Mouse (Mus musculus): Measurements from ENCODE around the gene Drg2.

DNA sequence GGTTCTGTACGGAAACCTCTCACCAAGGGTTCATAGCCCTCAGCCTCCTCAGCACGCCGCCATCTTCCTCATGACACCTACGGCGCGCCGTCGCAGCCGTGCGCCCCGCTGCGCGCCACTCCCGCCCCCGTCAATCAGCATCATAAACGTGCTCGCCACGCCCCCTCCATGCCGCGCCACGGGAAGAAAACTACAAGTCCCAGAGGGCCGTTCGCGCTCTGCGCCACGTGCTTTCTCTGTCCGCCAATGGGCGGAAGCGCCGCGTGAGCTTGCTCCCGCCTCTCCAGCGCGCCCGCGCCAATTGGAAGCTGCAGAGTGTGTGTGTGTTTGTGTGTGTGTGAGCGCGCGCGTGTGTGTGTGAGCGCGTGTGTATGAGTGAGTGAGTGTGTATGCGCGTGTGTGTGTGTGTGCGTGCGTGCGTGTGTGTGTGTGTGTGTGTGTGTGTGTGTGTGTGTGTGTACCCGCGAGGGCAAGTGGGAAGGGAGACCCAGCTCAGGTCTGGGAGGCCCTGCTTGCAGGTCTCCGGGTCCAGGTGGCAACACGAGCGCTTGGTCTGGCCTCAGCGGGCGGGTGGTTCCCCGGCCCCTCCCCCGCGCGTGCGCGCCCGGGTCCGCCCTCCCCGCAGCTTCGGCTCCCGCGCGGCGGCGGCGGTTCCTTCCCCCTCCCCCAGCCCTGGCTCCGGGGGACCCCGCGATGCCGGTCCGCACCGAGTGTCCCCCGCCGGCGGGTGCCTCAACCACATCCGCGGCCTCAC is 37.3 kb upstream of the Drg2 start, which contains the start of gene Gid4:
- TF ChIP-seq CTCF (IDR thresholded peaks at IDR 0.05) (no peak), EP300 (IDR thresholded peaks at IDR 0.05) (no peak)
